Mouse (Mus musculus) adipocyte (in vitro differentiated cells): ENCODE measurements at regions not wholly inside any gene's neighbourhood (a gene's known extent, or its start where the extent isn't known, plus 50 kb on each side); places are given as distances from the start of the nearest gene placed in this dataset.

ENCODE experiments used
- DNase-seq: peaks from one replicate; pipeline ENCODE4 v3.0.0-alpha.2; 2016; ENCODE audit warnings: low spot score

GRCm38 (mm10) chr5:121078531-121078930, 68.6 kb upstream of the Rph3a start:
- DNase-seq: peak; percentile 83

GRCm38 (mm10) chr5:121076741-121077140, 66.8 kb upstream of the Rph3a start:
- DNase-seq: no peak

- peak; percentile 14 for DNase-seq
These were observed 58.9 kb upstream of the Rph3a start for GRCm38 (mm10) chr5:121068821-121069220.

- DNase-seq: peak; percentile 14
These were observed 54.8 kb upstream of the Rph3a start for GRCm38 (mm10) chr5:121064721-121065120.

- peak; percentile 38 for DNase-seq
These were observed 53.2 kb upstream of the Rph3a start for GRCm38 (mm10) chr5:121062930-121063584.

- DNase-seq: no peak
These were observed 51.8 kb upstream of the Rph3a start for GRCm38 (mm10) chr5:121061688-121062087.
